Mouse (Mus musculus) megakaryocyte, embryonic 14.5 days (primary cell): ENCODE measurements around the gene Grm6. TPM values are rescaled to one million over a fixed set of nuclear protein-coding genes. Genes with fewer than 3 reads are reported as not detected.

Experiments
- H3K27me3 ChIP-seq: replicated peaks from 2 replicates; pipeline ENCODE3; 2012; ENCODE audit warnings: inconsistent platforms
- H3K36me3 ChIP-seq: replicated peaks from 2 replicates; pipeline ENCODE3; 2012; ENCODE audit warnings: low read length, inconsistent platforms, mixed read lengths
- H3K4me1 ChIP-seq: 2 replicates; pipeline ENCODE4 v1.6.1; 2012; ENCODE audit warnings: inconsistent platforms
- H3K4me3 ChIP-seq: replicated peaks from 2 replicates; pipeline ENCODE3; 2012; ENCODE audit warnings: moderate library complexity, mild to moderate bottlenecking, inconsistent platforms
- H3K9me3 ChIP-seq: 2 replicates; pipeline ENCODE4 v1.6.1; 2012; ENCODE audit warnings: inconsistent platforms
- FLI1 ChIP-seq: IDR thresholded peaks from 2 replicates; pipeline ENCODE4 v1.6.1; 2012; ENCODE audit warnings: low read length, inconsistent platforms, mixed read lengths
- GATA1 ChIP-seq: IDR thresholded peaks from 3 replicates; pipeline ENCODE4 v1.6.1; 2012; ENCODE audit warnings: mixed read lengths, low read length, inconsistent platforms, borderline replicate concordance
- polyA plus RNA-seq: library from polyadenylated mRNA; stranded (reverse); fragments of >175 nt; gene quantifications from 2 replicates; pipeline ENCODE4 v1.2.3, GENCODE M21; 2012; ENCODE audit warnings: low replicate concordance; ENCODE audit not compliant: insufficient read depth

The Grm6 gene
- polyA plus RNA-seq = 0.08 and 0.63 TPM in 2 replicates

DNA sequence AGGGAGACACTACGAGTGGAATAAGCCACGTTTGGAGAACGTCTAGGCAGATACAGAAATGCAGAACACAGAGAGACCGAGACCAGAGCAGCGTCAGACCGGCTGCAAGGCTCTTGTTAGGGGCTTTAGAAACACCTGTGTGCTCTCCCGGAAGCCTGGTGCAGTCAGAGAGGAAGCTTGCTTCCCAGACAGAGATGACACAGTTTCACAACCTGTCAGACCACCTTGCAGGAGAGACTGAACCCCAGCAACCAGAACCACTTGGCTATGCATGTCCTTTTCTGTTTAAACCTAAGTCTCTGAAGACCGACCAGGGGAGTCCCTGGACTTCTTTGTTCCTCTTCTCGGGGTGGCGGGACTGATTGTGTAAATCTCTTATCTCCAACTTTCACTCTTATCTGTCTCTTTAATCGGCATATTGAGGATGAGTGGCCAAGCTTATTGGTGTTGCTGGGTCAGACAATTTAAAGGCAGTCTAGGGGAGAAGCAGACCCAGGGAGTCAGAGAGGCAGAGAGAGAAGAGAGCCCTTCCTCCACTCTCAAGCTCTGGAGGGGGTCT lies at the start of gene Grm6:
Grm6 (plus strand) TSS at position 509 of the 559 bp plus-strand sequence.
- H3K9me3 ChIP-seq = peaks cover 22% of the 10 kb centered on the region
- H3K4me1 ChIP-seq = peaks cover 8% of the 10 kb centered on the region; the same call in 1 of the 2 replicates
- peaks cover 61% of the 10 kb centered on the region for H3K27me3 ChIP-seq
- TF ChIP-seq GATA1 (no peak), FLI1 (no peak)
- H3K4me3 ChIP-seq = peak within 1 kb of the TSS; percentile 69
- H3K36me3 ChIP-seq = no peaks in the 10 kb centered on the region

DNA sequence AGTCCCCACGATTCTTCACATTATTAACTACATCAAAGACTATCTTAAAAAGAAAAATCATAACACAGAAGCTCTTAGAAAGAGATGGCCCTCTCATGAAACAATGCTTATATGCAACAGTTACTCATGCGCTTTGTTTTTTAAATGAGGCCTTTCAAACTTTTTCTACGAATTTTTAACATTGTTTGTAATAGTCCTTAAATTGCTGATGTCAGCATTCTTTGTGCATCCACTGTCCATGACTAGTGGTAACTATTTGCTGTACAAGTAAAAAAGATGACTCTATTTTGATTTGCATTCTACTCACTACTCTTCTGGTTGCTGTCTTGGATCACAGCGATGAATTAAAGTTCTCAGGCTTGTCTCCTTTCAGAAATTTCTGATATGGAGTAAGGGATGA lies 36.3 kb upstream of the Grm6 start:
- peaks cover 46% of the 10 kb centered on the region for H3K9me3 ChIP-seq
- peaks cover 5% of the 10 kb centered on the region for H3K36me3 ChIP-seq
- no peak for TF ChIP-seq GATA1
- TF ChIP-seq FLI1 = no peak

DNA sequence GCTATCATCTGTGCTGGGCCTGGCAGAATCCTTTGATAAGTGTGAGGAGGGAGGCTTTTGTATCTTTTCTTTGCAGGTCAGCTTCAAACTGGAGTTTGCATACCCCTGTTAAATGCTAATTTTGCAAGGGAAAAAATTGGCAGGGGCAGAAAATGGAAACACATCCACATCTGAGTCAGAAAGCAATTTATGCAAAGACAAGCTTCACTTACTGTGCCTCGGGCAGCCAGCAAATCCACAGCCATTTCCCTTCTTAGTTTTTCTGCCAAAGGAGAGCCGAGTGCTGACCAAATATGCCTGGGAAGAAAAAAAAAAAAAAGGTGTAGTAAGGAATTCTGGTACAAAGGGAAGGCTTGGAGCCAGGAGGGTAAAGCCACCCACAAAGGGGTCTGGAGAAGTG lies 24.3 kb upstream of the Grm6 start:
- Histone ChIP-seq H3K4me1 (peaks cover 16% of the 10 kb centered on the region), H3K4me3 (no peak overlapping the region), H3K9me3 (no peaks in the 10 kb centered on the region), H3K27me3 (no peaks in the 10 kb centered on the region), H3K36me3 (no peaks in the 10 kb centered on the region)
- no peak for TF ChIP-seq GATA1

More for the DNA sequence above, 36.3 kb upstream of the Grm6 start:
- no peak overlapping the region for H3K4me3 ChIP-seq
- H3K27me3 ChIP-seq = no peaks in the 10 kb centered on the region
- H3K4me1 ChIP-seq = no peaks in the 10 kb centered on the region

DNA sequence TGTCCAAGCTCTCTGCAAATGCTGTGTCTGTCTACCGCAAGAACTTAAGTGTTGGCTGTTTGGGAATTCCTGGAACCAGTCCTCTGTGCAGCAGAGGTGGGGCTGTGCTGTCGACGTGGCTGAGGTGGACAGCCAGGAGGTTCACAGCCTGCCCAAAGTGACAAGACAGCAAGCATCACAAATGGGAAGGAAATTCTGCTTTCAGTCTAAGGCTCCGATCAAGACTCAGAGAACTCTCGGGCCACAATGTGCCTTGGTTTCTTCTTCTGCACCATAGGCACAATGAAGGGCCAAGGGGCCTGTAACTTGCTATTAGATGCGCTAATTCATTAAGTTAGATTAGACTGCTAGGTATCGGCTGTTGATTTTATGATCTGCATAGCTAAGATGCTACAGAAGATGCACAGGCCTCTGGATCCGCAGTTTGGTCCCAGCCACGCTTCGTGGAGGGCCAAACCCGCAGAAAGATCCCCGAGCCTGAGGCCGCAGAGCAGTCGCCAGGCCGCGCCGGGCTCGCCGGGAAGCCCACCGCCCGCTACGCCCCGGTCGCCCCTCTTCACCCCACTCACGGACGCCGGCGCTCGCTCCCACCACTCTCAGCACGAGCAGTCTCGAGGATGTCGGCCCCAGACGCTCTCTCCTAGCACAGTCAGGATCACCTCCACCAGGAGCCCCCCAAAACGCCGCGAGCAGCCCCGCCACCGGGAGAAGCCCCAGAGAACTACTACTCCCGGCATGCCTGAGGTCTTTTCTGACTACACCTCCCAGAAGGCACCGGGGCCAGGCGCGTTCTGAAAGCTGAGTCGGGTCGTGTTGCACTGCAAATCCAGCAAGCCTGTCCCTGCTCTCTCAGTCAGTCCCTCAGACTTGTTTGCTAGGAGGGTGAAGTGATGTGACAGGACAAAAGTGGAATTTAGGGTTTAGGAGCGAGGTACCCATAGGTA lies 23.2 kb upstream of the Grm6 start, which contains the start of gene Zfp354c:
Zfp354c (minus strand) TSS at position 715 of the 944 bp plus-strand sequence.
- TF ChIP-seq FLI1 = no peak
- TF ChIP-seq GATA1 = no peak
- Histone ChIP-seq H3K9me3 (peaks cover 1% of the 10 kb centered on the region), H3K4me3 (peak within 1 kb of the TSS; percentile 95), H3K27me3 (no peaks in the 10 kb centered on the region), H3K36me3 (no peaks in the 10 kb centered on the region), H3K4me1 (peaks cover 16% of the 10 kb centered on the region)

DNA sequence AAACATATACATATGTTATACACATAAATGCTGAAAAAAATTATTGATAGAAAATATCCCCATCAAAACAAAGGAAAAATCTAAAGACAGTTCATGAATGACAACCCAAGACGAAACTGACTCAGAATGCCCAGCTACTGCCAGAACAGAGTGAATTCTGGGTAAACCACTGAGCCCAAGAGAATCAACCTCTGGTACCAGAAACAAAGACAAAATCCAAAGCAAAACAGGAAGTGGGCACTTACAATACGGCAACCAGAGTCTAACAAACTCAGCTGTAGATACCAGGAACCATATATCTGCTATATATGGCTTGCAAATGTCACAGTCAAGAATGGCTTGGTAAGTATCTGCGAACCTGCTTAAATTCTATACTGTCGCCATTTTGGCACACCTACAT lies 14.8 kb upstream of the Grm6 start:
- no peak overlapping the region for H3K4me3 ChIP-seq
- peaks cover 26% of the 10 kb centered on the region for H3K9me3 ChIP-seq
- H3K27me3 ChIP-seq = no peaks in the 10 kb centered on the region
- TF ChIP-seq GATA1 (no peak), FLI1 (no peak)
- H3K36me3 ChIP-seq = no peaks in the 10 kb centered on the region
- H3K4me1 ChIP-seq = no peaks in the 10 kb centered on the region

DNA sequence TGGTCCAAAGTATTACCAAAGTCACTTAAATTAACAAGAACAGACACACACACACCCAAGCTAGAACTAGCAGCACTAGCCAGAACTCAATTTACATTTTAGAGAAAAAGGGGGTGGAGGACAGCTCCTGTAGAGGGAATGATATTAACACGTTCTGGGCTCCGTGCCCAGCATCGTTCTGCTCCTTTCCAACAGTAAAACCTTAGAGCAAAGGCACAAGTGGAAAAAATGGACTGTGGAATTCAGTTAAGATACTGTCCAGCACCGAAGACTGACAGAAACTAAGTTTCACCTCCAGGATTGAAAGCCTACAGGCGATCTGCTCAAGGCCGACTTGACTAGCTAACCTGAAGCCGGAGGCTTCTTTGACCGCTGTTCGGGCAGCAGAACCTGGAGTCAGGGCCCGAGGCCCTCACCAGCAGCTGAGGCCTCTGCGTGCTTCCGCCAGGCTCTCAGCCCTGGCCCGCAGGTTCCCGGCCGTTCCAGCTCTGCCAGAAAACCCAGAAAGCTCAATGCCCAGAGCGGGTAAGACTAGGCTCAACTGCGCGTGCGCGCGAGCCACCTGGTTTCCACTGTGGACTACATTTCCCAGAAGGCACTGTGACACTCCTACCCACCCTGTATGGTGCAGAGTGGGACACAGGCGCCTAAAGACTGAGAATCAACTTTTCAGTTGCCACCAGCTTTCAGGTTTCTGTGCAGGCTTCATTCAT lies 9.3 kb upstream of the Grm6 start, which contains the start of gene Zfp879:
Zfp879 (minus strand) TSS at position 530 of the 713 bp plus-strand sequence.
- peaks cover 4% of the 10 kb centered on the region for H3K27me3 ChIP-seq
- no peak within 1 kb of the TSS for H3K4me3 ChIP-seq
- no peaks in the 10 kb centered on the region for H3K36me3 ChIP-seq
- no peak for TF ChIP-seq FLI1
- TF ChIP-seq GATA1 = no peak
- H3K4me1 ChIP-seq = no peaks in the 10 kb centered on the region
- peaks cover 15% of the 10 kb centered on the region for H3K9me3 ChIP-seq

DNA sequence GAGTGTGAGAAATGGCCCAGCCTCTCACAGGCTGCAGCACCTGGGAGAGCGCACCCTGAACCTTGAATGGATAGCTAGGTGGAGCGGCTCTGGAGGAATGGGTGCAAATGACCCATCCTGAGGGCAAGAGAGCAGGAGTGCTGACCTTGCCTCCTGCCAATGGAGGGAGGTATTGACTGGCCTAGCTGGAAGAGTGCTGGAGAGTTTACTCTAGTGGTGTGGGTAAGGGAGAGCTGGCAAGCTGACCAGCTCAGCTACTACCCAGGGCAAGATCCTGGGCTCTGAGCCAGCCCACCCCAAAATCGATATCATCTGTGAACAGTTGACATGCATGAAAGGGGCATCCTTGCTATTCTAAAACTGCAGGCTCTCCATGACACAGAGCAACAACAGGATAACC lies 4.5 kb upstream of the Grm6 start:
- H3K36me3 ChIP-seq = no peaks in the 10 kb centered on the region
- peaks cover 41% of the 10 kb centered on the region for H3K27me3 ChIP-seq
- peaks cover 3% of the 10 kb centered on the region; the same call in 1 of the 2 replicates for H3K4me1 ChIP-seq
- no peak for TF ChIP-seq FLI1
- TF ChIP-seq GATA1 = no peak
- no peak overlapping the region for H3K4me3 ChIP-seq
- H3K9me3 ChIP-seq = peaks cover 18% of the 10 kb centered on the region

DNA sequence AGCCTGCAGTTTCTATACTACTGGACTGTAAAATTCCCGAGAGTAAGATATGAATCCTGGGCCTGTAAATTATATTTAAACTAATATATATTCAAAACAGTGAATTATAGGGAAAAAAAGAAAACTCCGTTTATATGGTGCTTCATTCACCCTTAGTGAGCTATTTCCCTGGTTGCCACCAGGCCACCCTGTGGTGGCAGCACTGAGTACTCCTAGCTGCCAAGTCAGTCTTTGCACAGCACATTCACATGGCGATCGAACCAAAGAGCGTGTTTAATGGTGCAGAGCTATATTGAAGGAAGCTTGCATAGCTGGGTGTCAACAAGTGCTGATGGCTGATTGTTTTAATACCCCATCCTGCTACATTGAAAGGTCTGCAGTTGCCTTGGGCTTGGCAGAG lies 3.4 kb upstream of the Grm6 start:
- no peak overlapping the region for H3K4me3 ChIP-seq
- no peaks in the 10 kb centered on the region for H3K36me3 ChIP-seq
- peaks cover 8% of the 10 kb centered on the region; the same call in 1 of the 2 replicates for H3K4me1 ChIP-seq
- TF ChIP-seq GATA1 (no peak), FLI1 (no peak)
- peaks cover 51% of the 10 kb centered on the region for H3K27me3 ChIP-seq
- H3K9me3 ChIP-seq = peaks cover 23% of the 10 kb centered on the region

DNA sequence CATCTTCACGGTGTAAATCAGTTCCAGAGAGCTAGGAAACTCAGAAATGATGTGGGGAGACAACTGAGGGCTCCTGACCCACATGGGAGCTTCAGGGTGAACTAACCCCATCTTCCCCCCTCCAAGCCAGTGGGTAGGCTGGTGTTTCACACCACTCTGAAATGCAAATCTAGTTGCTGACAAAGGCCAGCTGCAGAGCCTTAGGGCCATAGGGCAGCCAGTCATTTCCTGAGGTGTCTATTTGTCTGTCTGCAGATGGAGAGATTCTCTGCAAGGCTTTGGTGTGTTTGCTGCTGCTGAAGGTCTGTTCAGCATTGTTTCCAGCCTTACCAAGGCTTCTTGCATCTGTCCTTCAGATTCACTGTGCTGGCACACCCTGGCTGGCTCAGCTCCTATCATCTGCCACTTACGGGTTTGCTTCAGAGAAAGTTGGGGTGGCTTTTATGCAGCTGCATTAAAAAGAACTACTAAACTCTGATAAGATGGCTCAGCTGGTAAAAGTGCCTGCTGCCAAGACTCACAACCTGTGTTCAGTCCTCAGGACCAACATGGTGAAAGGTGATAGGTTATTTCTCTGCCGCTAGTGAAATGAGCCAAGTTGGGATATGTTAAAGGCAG lies 1.9 kb upstream of the Grm6 start:
- Histone ChIP-seq H3K4me1 (peaks cover 8% of the 10 kb centered on the region; the same call in 1 of the 2 replicates), H3K9me3 (peaks cover 25% of the 10 kb centered on the region), H3K36me3 (no peaks in the 10 kb centered on the region), H3K4me3 (no peak overlapping the region), H3K27me3 (peaks cover 63% of the 10 kb centered on the region)
- no peak for TF ChIP-seq FLI1
- no peak for TF ChIP-seq GATA1
